Mouse (Mus musculus): ENCODE results near the gene Tent4b.
"Not testable (repeated sequence)": the region's sequence is repeated elsewhere in the genome, so short reads cannot be mapped to it uniquely, and the experiment has no call there.

Gene Tent4b

GRCm38 (mm10) chr8:88198945-88199571 lies at the start of gene Tent4b:
Gene Tent4b (plus strand): TSS chr8:88199213.
- peak; percentile 88 for DNase-seq (ENCODE audit: low spot score)

GRCm38 (mm10) chr8:88150910-88151371 lies 48.1 kb upstream of the Tent4b start:
- no peak for DNase-seq (ENCODE audit: low spot score)

- DNase-seq (ENCODE audit: low spot score): no peak
Measured at GRCm38 (mm10) chr8:88160237-88160995, 38.6 kb upstream of the Tent4b start.

- no peak for DNase-seq (ENCODE audit: low spot score)
Measured at GRCm38 (mm10) chr8:88161439-88161838, 37.6 kb upstream of the Tent4b start.

GRCm38 (mm10) chr8:88175264-88175663 lies 23.7 kb upstream of the Tent4b start:
- DNase-seq (ENCODE audit: low spot score): no peak

GRCm38 (mm10) chr8:88177291-88177690 lies 21.7 kb upstream of the Tent4b start:
- DNase-seq (ENCODE audit: low spot score): no peak

GRCm38 (mm10) chr8:88183121-88183520 lies 15.9 kb upstream of the Tent4b start:
- no peak for DNase-seq (ENCODE audit: low spot score)

GRCm38 (mm10) chr8:88184914-88185313 lies 14.1 kb upstream of the Tent4b start:
- DNase-seq (ENCODE audit: low spot score): no peak

- DNase-seq (ENCODE audit: low spot score): no peak
Measured at GRCm38 (mm10) chr8:88185716-88186115, 13.3 kb upstream of the Tent4b start.

GRCm38 (mm10) chr8:88197328-88197727 lies 1.7 kb upstream of the Tent4b start:
- DNase-seq (ENCODE audit: low spot score): peak; percentile 18

- DNase-seq (ENCODE audit: low spot score): no peak
Measured at GRCm38 (mm10) chr8:88198551-88198944, 465 bp upstream of the Tent4b start.

- peak; percentile 9 for DNase-seq (ENCODE audit: low spot score)
Measured at GRCm38 (mm10) chr8:88199700-88200601, 938 bp downstream of the Tent4b start.

- no peak for DNase-seq (ENCODE audit: low spot score)
Measured at GRCm38 (mm10) chr8:88200724-88201495, 1.9 kb downstream of the Tent4b start.

GRCm38 (mm10) chr8:88201641-88202040 lies 2.6 kb downstream of the Tent4b start:
- no peak for DNase-seq (ENCODE audit: low spot score)

GRCm38 (mm10) chr8:88206016-88206415 lies 7.0 kb downstream of the Tent4b start:
- no peak for DNase-seq (ENCODE audit: low spot score)

- no peak for DNase-seq (ENCODE audit: low spot score)
Measured at GRCm38 (mm10) chr8:88207121-88207821, 8.3 kb downstream of the Tent4b start.

- not testable (repeated sequence) for DNase-seq (ENCODE audit: low spot score)
Measured at GRCm38 (mm10) chr8:88209930-88210827, 11.2 kb downstream of the Tent4b start.

GRCm38 (mm10) chr8:88221353-88221752 lies 22.3 kb downstream of the Tent4b start:
- DNase-seq (ENCODE audit: low spot score): no peak

GRCm38 (mm10) chr8:88225358-88225757 lies 26.3 kb downstream of the Tent4b start:
- DNase-seq (ENCODE audit: low spot score): no peak

- no peak for DNase-seq (ENCODE audit: low spot score)
Measured at GRCm38 (mm10) chr8:88227851-88228250, 28.8 kb downstream of the Tent4b start.
